ENCODE assay signal across 7 mouse cellular contexts in genomic region chr11:109473171-109474085, GRCm38 (mm10). TPM values are rescaled to one million over a fixed set of nuclear protein-coding genes. Genes with fewer than 3 reads are reported as not detected.
DNase-seq lines count a peak whose midpoint lies in the region; ATAC-seq and TF ChIP-seq lines count a peak whose summit lies in the region.

Gene Arsg, plus strand, starts transcription at chr11:109473374.
Gene Slc16a6, minus strand, starts transcription at chr11:109473598.

- peak within 1 kb of the TSS; percentile 80 for H3K4me3 ChIP-seq in embryonic facial prominence, embryonic 11.5 days (ENCODE audit: low read depth, low read length)
- H3K4me3 ChIP-seq in kidney, adult 2 months (ENCODE audit: insufficient read depth, low read depth, low read length): peak within 1 kb of the TSS; percentile 79
- H3K4me3 ChIP-seq in limb, embryonic 12.5 days (replicated peaks): peak within 1 kb of the TSS; percentile 71
- peak within 1 kb of the TSS; percentile 82 for H3K4me3 ChIP-seq in midbrain, embryonic 14.5 days (replicated peaks; ENCODE audit: low read depth, low read length)

- peak; percentile 79 for DNase-seq in adrenal gland, postnatal 25 days
- peak; percentile 88 for DNase-seq in embryonic facial prominence, embryonic 11.5 days (ENCODE audit: low spot score)
- DNase-seq in heart, adult 18-20 months: peak; percentile 74 to 83
- peak; percentile 80 for DNase-seq in kidney, adult 2 months
- DNase-seq in midbrain, embryonic 14.5 days: peak; percentile 94
- peak; percentile 87 for DNase-seq in spleen, adult 12 weeks (ENCODE audit: low spot score)

- no peak for TF ChIP-seq CTCF in kidney, adult 2 months (conservative IDR thresholded peaks at IDR 0.05; ENCODE audit: insufficient read depth, insufficient read length, low read depth, low read length)

- ATAC-seq in embryonic facial prominence, embryonic 11.5 days (replicated peaks; ENCODE audit: insufficient number of reproducible peaks, low FRiP score, low TSS enrichment, low read depth): peak; percentile 84
- peak; percentile 86 for ATAC-seq in limb, embryonic 12.5 days (ENCODE audit: insufficient number of reproducible peaks, insufficient read depth, low FRiP score, low TSS enrichment, low read depth)
- ATAC-seq in midbrain, embryonic 14.5 days (ENCODE audit: low FRiP score, low TSS enrichment): peak; percentile 85

- under 1% methylated on average over 89 of the region's 111 CpGs for WGBS in embryonic facial prominence, embryonic 11.5 days
- 1% methylated on average over 110 of the region's 111 CpGs for WGBS in kidney, adult 2 months
- under 1% methylated on average over 99 of the region's 111 CpGs for WGBS in limb, embryonic 12.5 days
- under 1% methylated on average over 103 of the region's 111 CpGs for WGBS in midbrain, embryonic 14.5 days

- H3K9me3 ChIP-seq in embryonic facial prominence, embryonic 11.5 days (replicated peaks; ENCODE audit: control insufficient read depth, low read length): no peaks in the 10 kb centered on the region
- H3K9me3 ChIP-seq in limb, embryonic 12.5 days: no peaks in the 10 kb centered on the region
- no peaks in the 10 kb centered on the region for H3K9me3 ChIP-seq in midbrain, embryonic 14.5 days (ENCODE audit: control insufficient read depth, low read length)

- 0 out of 2 replicates have a peak, but pooled peaks cover 5% of the 10 kb centered on the region for H3K27me3 ChIP-seq in embryonic facial prominence, embryonic 11.5 days (ENCODE audit: control insufficient read depth, insufficient read depth, low read length)
- H3K27me3 ChIP-seq in kidney, adult 2 months (replicated peaks; ENCODE audit: control insufficient read depth, insufficient read depth, low read length): no peaks in the 10 kb centered on the region
- H3K27me3 ChIP-seq in limb, embryonic 12.5 days: peaks cover 34% of the 10 kb centered on the region
- peaks cover 15% of the 10 kb centered on the region for H3K27me3 ChIP-seq in midbrain, embryonic 14.5 days (ENCODE audit: control insufficient read depth, insufficient read depth, low read length)

- peak within 1 kb of the TSS; percentile 98 for H3K4me2 ChIP-seq in embryonic facial prominence, embryonic 11.5 days (ENCODE audit: low read depth, low read length)
- peak within 1 kb of the TSS; percentile 95 for H3K4me2 ChIP-seq in limb, embryonic 12.5 days
- peak within 1 kb of the TSS; percentile 74 for H3K4me2 ChIP-seq in midbrain, embryonic 14.5 days (ENCODE audit: low read length)

- peak within 1 kb of the TSS; percentile 77 for H3K9ac ChIP-seq in embryonic facial prominence, embryonic 11.5 days (replicated peaks; ENCODE audit: low read length)
- H3K9ac ChIP-seq in limb, embryonic 12.5 days (replicated peaks): peak within 1 kb of the TSS; percentile 88
- H3K9ac ChIP-seq in midbrain, embryonic 14.5 days (replicated peaks; ENCODE audit: low read length): peak within 1 kb of the TSS; percentile 79

- no peaks in the 10 kb centered on the region for H3K36me3 ChIP-seq in embryonic facial prominence, embryonic 11.5 days (replicated peaks; ENCODE audit: control insufficient read depth, insufficient read depth, low read depth, low read length)
- H3K36me3 ChIP-seq in kidney, adult 2 months (ENCODE audit: control insufficient read depth, insufficient read depth, low read length): no peaks in the 10 kb centered on the region
- H3K36me3 ChIP-seq in limb, embryonic 12.5 days: no peaks in the 10 kb centered on the region
- no peaks in the 10 kb centered on the region for H3K36me3 ChIP-seq in midbrain, embryonic 14.5 days (ENCODE audit: control insufficient read depth, insufficient read depth, low read length)

- no peak for TF ChIP-seq POLR2A in kidney, adult 2 months (IDR thresholded peaks at IDR 0.05; ENCODE audit: low read depth, low read length)

- peaks cover 3% of the 10 kb centered on the region; the same call in 1 of the 2 replicates for H3K4me1 ChIP-seq in embryonic facial prominence, embryonic 11.5 days (ENCODE audit: control insufficient read depth, insufficient read depth, low read length)
- peaks cover 8% of the 10 kb centered on the region; the same call in 1 of the 2 replicates for H3K4me1 ChIP-seq in kidney, adult 2 months (ENCODE audit: control insufficient read depth, insufficient read depth, low read length)
- H3K4me1 ChIP-seq in limb, embryonic 12.5 days (replicated peaks): peaks cover 9% of the 10 kb centered on the region
- H3K4me1 ChIP-seq in midbrain, embryonic 14.5 days (ENCODE audit: control insufficient read depth, insufficient read depth, low read length): 0 out of 2 replicates have a peak, but pooled peaks cover 6% of the 10 kb centered on the region

- peak within 1 kb of the TSS; percentile 78 for H3K27ac ChIP-seq in embryonic facial prominence, embryonic 11.5 days (replicated peaks; ENCODE audit: low read depth, low read length)
- H3K27ac ChIP-seq in kidney, adult 2 months (ENCODE audit: insufficient read depth, low read depth, low read length): no peak within 1 kb of the TSS
- H3K27ac ChIP-seq in limb, embryonic 12.5 days: peak within 1 kb of the TSS; percentile 74
- peak within 1 kb of the TSS; percentile 85 for H3K27ac ChIP-seq in midbrain, embryonic 14.5 days (replicated peaks; ENCODE audit: low read depth, low read length)

RNA-seq across cellular contexts. Expression of gene Arsg, which starts in this region (rescaled TPM):
- 4.1 and 5.9 TPM in 2 replicates for total RNA-seq in adrenal gland, postnatal 25 days (2021)
- 1.9 and 3.1 TPM in 2 replicates for polyA plus RNA-seq in embryonic facial prominence, embryonic 11.5 days (2014; fragmentation: Nextera tagmentation; extraction: Ambion mirVana)
- total RNA-seq in heart, adult 18-20 months (2021): 1 to 10 TPM; 1.4 to 2.1 TPM
- 20.9 and 24.9 TPM in 2 replicates for polyA plus RNA-seq in kidney, adult 2 months (2012; rRNA removed)
- 2.8 and 4.3 TPM in 2 replicates for polyA plus RNA-seq in limb, embryonic 12.5 days (2016; fragmentation: Nextera tagmentation; extraction: Ambion mirVana)
- polyA plus RNA-seq in midbrain, embryonic 14.5 days (2014; fragmentation: Nextera tagmentation; extraction: Ambion mirVana): 1.3 and 2.7 TPM in 2 replicates

RNA-seq across cellular contexts. Expression of gene Slc16a6, which starts in this region (rescaled TPM):
- 0.46 and 0.67 TPM in 2 replicates for total RNA-seq in adrenal gland, postnatal 25 days (2021)
- 3.3 and 3.7 TPM in 2 replicates for polyA plus RNA-seq in embryonic facial prominence, embryonic 11.5 days (2014; fragmentation: Nextera tagmentation; extraction: Ambion mirVana)
- 1 to 10 TPM; 7.3 to 9.2 TPM for total RNA-seq in heart, adult 18-20 months (2021)
- polyA plus RNA-seq in kidney, adult 2 months (2012; rRNA removed): 1.2 and 2.8 TPM in 2 replicates
- 3.5 and 3.6 TPM in 2 replicates for polyA plus RNA-seq in limb, embryonic 12.5 days (2016; fragmentation: Nextera tagmentation; extraction: Ambion mirVana)
- 2.8 and 3.1 TPM in 2 replicates for polyA plus RNA-seq in midbrain, embryonic 14.5 days (2014; fragmentation: Nextera tagmentation; extraction: Ambion mirVana)
